Mouse (Mus musculus): ENCODE results near the gene Nucb1. TPM values are rescaled to one million over a fixed set of nuclear protein-coding genes. Genes with fewer than 3 reads are reported as not detected.
"Not testable (repeated sequence)": the region's sequence is repeated elsewhere in the genome, so short reads cannot be mapped to it uniquely, and the experiment has no call there.

Nucb1 gene
- polyA plus RNA-seq, 1 experiment = 115 TPM

- Histone ChIP-seq H3K36me3 (ENCODE audit: control insufficient read depth, insufficient read depth) (peaks cover 65% of the 10 kb centered on the region), H3K79me3 (ENCODE audit: low read depth) (peaks cover 60% of the 10 kb centered on the region), H3K4me3 (ENCODE audit: insufficient read depth, poor library complexity, severe bottlenecking) (no peak overlapping the region), H3ac (ENCODE audit: control insufficient read depth, insufficient read length, low read depth) (no peak overlapping the region), H3K79me2 (ENCODE audit: control insufficient read depth, insufficient read depth) (peaks cover 72% of the 10 kb centered on the region), H3K27me3 (ENCODE audit: control insufficient read depth, insufficient read depth, insufficient read length) (no peaks in the 10 kb centered on the region)
- no peak for TF ChIP-seq USF1 (IDR thresholded peaks at IDR 0.05; ENCODE audit: low read depth)
- no peak for TF ChIP-seq MYOD1 (IDR thresholded peaks at IDR 0.05; ENCODE audit: control insufficient read depth, insufficient read length, low read depth)
- no peak for TF ChIP-seq MYOG (IDR thresholded peaks at IDR 0.05; ENCODE audit: control insufficient read depth, extremely low read depth, insufficient read length)
- TF ChIP-seq FOSL1 (IDR thresholded peaks at IDR 0.05; ENCODE audit: insufficient read depth, low read length, poor library complexity, severe bottlenecking) = no peak
Observed at GRCm38 (mm10) chr7:45462325-45462724, 47.9 kb downstream of the Nucb1 start.

- no peaks in the 10 kb centered on the region for H3K27me3 ChIP-seq (ENCODE audit: control insufficient read depth, insufficient read depth, insufficient read length)
- H3K4me3 ChIP-seq (ENCODE audit: insufficient read depth, poor library complexity, severe bottlenecking) = no peak overlapping the region
- peaks cover 74% of the 10 kb centered on the region for H3K79me2 ChIP-seq (ENCODE audit: control insufficient read depth, insufficient read depth)
- TF ChIP-seq CTCF (IDR thresholded peaks at IDR 0.05; ENCODE audit: control insufficient read depth, insufficient read depth, insufficient read length) = no peak
- no peak for TF ChIP-seq USF1 (IDR thresholded peaks at IDR 0.05; ENCODE audit: low read depth)
- no peak for TF ChIP-seq MYOG (IDR thresholded peaks at IDR 0.05; ENCODE audit: control insufficient read depth, extremely low read depth, insufficient read length)
- no peak for TF ChIP-seq MYOD1 (IDR thresholded peaks at IDR 0.05; ENCODE audit: control insufficient read depth, insufficient read length, low read depth)
- TF ChIP-seq FOSL1 (IDR thresholded peaks at IDR 0.05; ENCODE audit: insufficient read depth, low read length, poor library complexity, severe bottlenecking) = no peak
- TF ChIP-seq CEBPB (IDR thresholded peaks at IDR 0.05; ENCODE audit: low read depth) = no peak
- no peak for TF ChIP-seq MAX (IDR thresholded peaks at IDR 0.05)
- peaks cover 62% of the 10 kb centered on the region for H3K79me3 ChIP-seq (ENCODE audit: low read depth)
- peaks cover 68% of the 10 kb centered on the region for H3K36me3 ChIP-seq (ENCODE audit: control insufficient read depth, insufficient read depth)
- H3ac ChIP-seq (ENCODE audit: control insufficient read depth, insufficient read length, low read depth) = peak overlapping the region; percentile 42
Observed at GRCm38 (mm10) chr7:45461781-45462180, 48.4 kb downstream of the Nucb1 start.

GRCm38 (mm10) chr7:45461326-45461725 lies 48.9 kb downstream of the Nucb1 start:
- no peak overlapping the region for H3ac ChIP-seq (ENCODE audit: control insufficient read depth, insufficient read length, low read depth)
- no peak overlapping the region for H3K4me3 ChIP-seq (ENCODE audit: insufficient read depth, poor library complexity, severe bottlenecking)
- TF ChIP-seq CTCF (IDR thresholded peaks at IDR 0.05; ENCODE audit: control insufficient read depth, insufficient read depth, insufficient read length) = no peak
- TF ChIP-seq CEBPB (IDR thresholded peaks at IDR 0.05; ENCODE audit: low read depth) = no peak
- peak; percentile 29 for TF ChIP-seq MYOD1 (IDR thresholded peaks at IDR 0.05; ENCODE audit: control insufficient read depth, insufficient read length, low read depth)
- no peak for TF ChIP-seq MYOG (IDR thresholded peaks at IDR 0.05; ENCODE audit: control insufficient read depth, extremely low read depth, insufficient read length)
- TF ChIP-seq MAX (IDR thresholded peaks at IDR 0.05) = no peak
- peaks cover 71% of the 10 kb centered on the region for H3K79me2 ChIP-seq (ENCODE audit: control insufficient read depth, insufficient read depth)
- H3K27me3 ChIP-seq (ENCODE audit: control insufficient read depth, insufficient read depth, insufficient read length) = no peaks in the 10 kb centered on the region
- H3K79me3 ChIP-seq (ENCODE audit: low read depth) = peaks cover 59% of the 10 kb centered on the region
- H3K36me3 ChIP-seq (ENCODE audit: control insufficient read depth, insufficient read depth) = peaks cover 68% of the 10 kb centered on the region

GRCm38 (mm10) chr7:45460860-45461314 lies 49.3 kb downstream of the Nucb1 start:
- Histone ChIP-seq H3K36me3 (ENCODE audit: control insufficient read depth, insufficient read depth) (peaks cover 68% of the 10 kb centered on the region), H3ac (ENCODE audit: control insufficient read depth, insufficient read length, low read depth) (no peak overlapping the region), H3K79me2 (ENCODE audit: control insufficient read depth, insufficient read depth) (peaks cover 67% of the 10 kb centered on the region), H3K27me3 (ENCODE audit: control insufficient read depth, insufficient read depth, insufficient read length) (no peaks in the 10 kb centered on the region), H3K4me3 (ENCODE audit: insufficient read depth, poor library complexity, severe bottlenecking) (no peak overlapping the region), H3K79me3 (ENCODE audit: low read depth) (peaks cover 55% of the 10 kb centered on the region)
- no peak for TF ChIP-seq USF1 (IDR thresholded peaks at IDR 0.05; ENCODE audit: low read depth)
- peak; percentile 97 for TF ChIP-seq MYOD1 (IDR thresholded peaks at IDR 0.05; ENCODE audit: control insufficient read depth, insufficient read length, low read depth)
- peak; percentile 86 for TF ChIP-seq MAX (IDR thresholded peaks at IDR 0.05)
- TF ChIP-seq FOSL1 (IDR thresholded peaks at IDR 0.05; ENCODE audit: insufficient read depth, low read length, poor library complexity, severe bottlenecking) = peak; percentile 67

- peak overlapping the region; percentile 31 for H3ac ChIP-seq (ENCODE audit: control insufficient read depth, insufficient read length, low read depth)
- H3K36me3 ChIP-seq (ENCODE audit: control insufficient read depth, insufficient read depth) = peaks cover 62% of the 10 kb centered on the region
- TF ChIP-seq MYOG (IDR thresholded peaks at IDR 0.05; ENCODE audit: control insufficient read depth, extremely low read depth, insufficient read length) (no peak), MAX (IDR thresholded peaks at IDR 0.05) (no peak), MYOD1 (IDR thresholded peaks at IDR 0.05; ENCODE audit: control insufficient read depth, insufficient read length, low read depth) (no peak), CTCF (IDR thresholded peaks at IDR 0.05; ENCODE audit: control insufficient read depth, insufficient read depth, insufficient read length) (no peak), USF1 (IDR thresholded peaks at IDR 0.05; ENCODE audit: low read depth) (no peak), CEBPB (IDR thresholded peaks at IDR 0.05; ENCODE audit: low read depth) (no peak), FOSL1 (IDR thresholded peaks at IDR 0.05; ENCODE audit: insufficient read depth, low read length, poor library complexity, severe bottlenecking) (no peak)
- peaks cover 62% of the 10 kb centered on the region for H3K79me2 ChIP-seq (ENCODE audit: control insufficient read depth, insufficient read depth)
- peak overlapping the region; percentile 32 for H3K4me3 ChIP-seq (ENCODE audit: insufficient read depth, poor library complexity, severe bottlenecking)
- no peaks in the 10 kb centered on the region for H3K27me3 ChIP-seq (ENCODE audit: control insufficient read depth, insufficient read depth, insufficient read length)
- peaks cover 49% of the 10 kb centered on the region for H3K79me3 ChIP-seq (ENCODE audit: low read depth)
Observed at GRCm38 (mm10) chr7:45460377-45460776, 49.8 kb downstream of the Nucb1 start.

- Histone ChIP-seq H3K4me3 (ENCODE audit: insufficient read depth, poor library complexity, severe bottlenecking) (peak within 1 kb of the TSS; percentile 93), H3K79me3 (ENCODE audit: low read depth) (peaks cover 42% of the 10 kb centered on the region), H3K79me2 (ENCODE audit: control insufficient read depth, insufficient read depth) (peaks cover 54% of the 10 kb centered on the region), H3K36me3 (ENCODE audit: control insufficient read depth, insufficient read depth) (peaks cover 58% of the 10 kb centered on the region), H3ac (ENCODE audit: control insufficient read depth, insufficient read length, low read depth) (peak within 1 kb of the TSS; percentile 87)
- peak; percentile 52 for TF ChIP-seq USF1 (IDR thresholded peaks at IDR 0.05; ENCODE audit: low read depth)
- peak; percentile 36 for TF ChIP-seq CEBPB (IDR thresholded peaks at IDR 0.05; ENCODE audit: low read depth)
- not testable (repeated sequence) for H3K27me3 ChIP-seq (ENCODE audit: control insufficient read depth, insufficient read depth, insufficient read length)
Observed at GRCm38 (mm10) chr7:45459564-45460140, 50.6 kb downstream of the Nucb1 start, which contains the start of gene Ftl1. TSS of gene Ftl1 (minus strand) at chr7:45459884.
